Mouse (Mus musculus) regulatory T cell (primary cell): ENCODE results near the gene Grsf1.

ENCODE experiments used
- in situ Hi-C: fragments of 300-600 bp; cut with MboI, MseI; formaldehyde crosslinking; loops from one replicate; pipeline ENCODE4 v1.15.1; 2025; ENCODE audit warnings: high pct_unique_total_duplicates

The Grsf1 gene

GRCm38 (mm10) chr5:88675443-88676387 is at the start of gene Grsf1:
TSS of gene Grsf1 (minus strand) at chr5:88676171.
- in situ Hi-C loops = no loop called here

- in situ Hi-C loops = no loop called here
Measured at GRCm38 (mm10) chr5:88724030-88724429, 48.1 kb upstream of the Grsf1 start.

- in situ Hi-C loops = no loop called here
Measured at GRCm38 (mm10) chr5:88722213-88722600, 46.2 kb upstream of the Grsf1 start.

- in situ Hi-C loops = no loop called here
Measured at GRCm38 (mm10) chr5:88721565-88722212, 45.7 kb upstream of the Grsf1 start.

- in situ Hi-C loops = no loop called here
Measured at GRCm38 (mm10) chr5:88721003-88721475, 45.1 kb upstream of the Grsf1 start.

GRCm38 (mm10) chr5:88720116-88721002 is 44.4 kb upstream of the Grsf1 start, which contains the start of gene Mob1b:
TSS of gene Mob1b (plus strand) at chr5:88720855.
- in situ Hi-C loops = no loop called here

GRCm38 (mm10) chr5:88716983-88717382 is 41.0 kb upstream of the Grsf1 start:
- in situ Hi-C loops = no loop called here

GRCm38 (mm10) chr5:88712328-88712727 is 36.4 kb upstream of the Grsf1 start:
- in situ Hi-C loops = no loop called here

- in situ Hi-C loops = no loop called here
Measured at GRCm38 (mm10) chr5:88711618-88712224, 35.8 kb upstream of the Grsf1 start.

- in situ Hi-C loops = no loop called here
Measured at GRCm38 (mm10) chr5:88711128-88711527, 35.2 kb upstream of the Grsf1 start.

GRCm38 (mm10) chr5:88703551-88703950 is 27.6 kb upstream of the Grsf1 start:
- in situ Hi-C loops = no loop called here

GRCm38 (mm10) chr5:88702041-88702440 is 26.1 kb upstream of the Grsf1 start:
- in situ Hi-C loops = no loop called here

- in situ Hi-C loops = no loop called here
Measured at GRCm38 (mm10) chr5:88699251-88699913, 23.4 kb upstream of the Grsf1 start.

- in situ Hi-C loops = no loop called here
Measured at GRCm38 (mm10) chr5:88697291-88697690, 21.3 kb upstream of the Grsf1 start.

GRCm38 (mm10) chr5:88693057-88693456 is 17.1 kb upstream of the Grsf1 start:
- in situ Hi-C loops = no loop called here

- in situ Hi-C loops = no loop called here
Measured at GRCm38 (mm10) chr5:88692586-88692985, 16.6 kb upstream of the Grsf1 start.

GRCm38 (mm10) chr5:88691506-88692095 is 15.6 kb upstream of the Grsf1 start:
- in situ Hi-C loops = no loop called here

GRCm38 (mm10) chr5:88690681-88691505 is 14.9 kb upstream of the Grsf1 start:
- in situ Hi-C loops = no loop called here

GRCm38 (mm10) chr5:88689279-88689938 is 13.4 kb upstream of the Grsf1 start:
- in situ Hi-C loops = no loop called here
